Mouse (Mus musculus): Measurements from ENCODE around the gene Esyt1.
A peak's percentile ranks its signal among the peaks of the same experiment; 100 is the strongest.
"Not testable (repeated sequence)": the region's sequence is repeated elsewhere in the genome, so short reads cannot be mapped to it uniquely, and the experiment has no call there.

Esyt1 gene

DNA sequence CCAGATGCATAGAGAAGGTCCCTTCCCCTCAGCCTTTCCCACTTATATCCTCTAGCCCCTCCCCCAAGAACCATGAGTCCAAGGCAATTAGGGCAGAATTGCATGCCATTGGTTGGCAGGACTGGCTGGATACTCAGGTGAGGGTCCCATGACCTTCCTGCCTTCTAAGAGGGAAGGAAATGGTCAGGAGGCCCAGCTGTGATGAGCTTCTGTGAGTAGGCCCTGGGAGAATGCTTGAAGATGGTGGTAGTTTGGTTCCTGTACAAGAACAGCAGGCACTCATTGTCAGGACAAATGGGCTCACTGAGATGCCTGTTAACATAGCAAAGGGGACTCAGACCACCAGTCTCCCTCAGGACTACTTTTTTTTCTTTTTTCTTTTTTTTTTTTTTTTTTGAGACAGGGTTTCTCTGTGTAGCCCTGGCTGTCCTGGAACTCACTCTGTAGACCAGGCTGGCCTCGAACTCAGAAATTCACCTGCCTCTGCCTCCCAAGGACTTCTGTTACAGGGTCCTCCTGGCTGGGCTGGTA lies 12.7 kb upstream of the Esyt1 start:
- no peak for DNase-seq

- DNase-seq, result peak; percentile 92
These were observed 10.7 kb upstream of the Esyt1 start for GRCm38 (mm10) chr10:128536266-128536940.

DNA sequence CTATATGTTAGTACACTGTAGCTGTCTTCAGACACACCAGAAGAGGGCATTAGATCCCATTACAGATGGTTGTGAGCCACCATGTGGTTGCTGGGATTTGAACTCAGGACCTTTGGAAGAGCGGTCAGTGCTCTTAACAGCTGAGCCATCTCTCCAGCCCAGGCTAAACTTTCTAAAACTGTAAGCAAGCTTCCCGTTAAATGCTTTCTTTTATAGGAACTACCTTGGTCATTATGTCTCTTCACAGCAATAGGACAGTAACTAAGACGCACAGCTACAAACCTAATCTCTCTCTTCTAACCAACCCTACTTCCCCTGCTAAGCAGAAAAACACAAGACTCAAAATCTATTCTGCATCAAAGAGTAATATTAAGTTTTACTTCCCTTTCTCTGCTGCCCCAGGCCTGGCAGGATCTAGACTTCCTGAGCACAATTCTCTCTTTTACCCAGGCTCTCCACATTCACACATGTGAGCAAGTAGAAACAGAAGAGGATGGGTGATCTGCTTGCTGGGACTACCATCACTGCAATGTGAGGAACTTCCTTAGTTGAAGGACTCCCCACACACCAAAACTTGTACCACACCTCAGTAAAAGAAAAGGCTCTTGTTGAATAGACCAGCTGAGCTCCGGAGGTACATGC lies 10.1 kb upstream of the Esyt1 start:
- DNase-seq, result no peak

DNA sequence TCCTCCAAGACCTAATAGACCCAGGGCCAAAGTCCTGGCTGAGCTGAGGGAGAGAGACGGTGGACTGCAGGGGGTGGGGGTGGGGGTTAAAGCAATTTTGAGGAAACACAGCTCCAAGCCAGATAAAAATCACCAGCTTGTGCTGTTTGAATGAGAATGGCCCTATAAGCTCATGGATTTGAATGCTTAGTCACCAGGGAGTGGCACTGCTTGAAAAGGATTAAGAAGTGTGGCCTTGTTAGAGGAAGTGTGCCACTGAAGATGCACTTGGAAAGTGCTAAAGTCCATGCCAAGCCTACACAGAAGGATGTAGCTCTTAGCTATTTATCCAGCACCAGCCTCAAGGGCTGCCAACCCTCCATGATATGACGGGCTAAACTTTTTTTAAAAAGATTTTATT lies 9.5 kb upstream of the Esyt1 start:
- DNase-seq, result no peak

DNA sequence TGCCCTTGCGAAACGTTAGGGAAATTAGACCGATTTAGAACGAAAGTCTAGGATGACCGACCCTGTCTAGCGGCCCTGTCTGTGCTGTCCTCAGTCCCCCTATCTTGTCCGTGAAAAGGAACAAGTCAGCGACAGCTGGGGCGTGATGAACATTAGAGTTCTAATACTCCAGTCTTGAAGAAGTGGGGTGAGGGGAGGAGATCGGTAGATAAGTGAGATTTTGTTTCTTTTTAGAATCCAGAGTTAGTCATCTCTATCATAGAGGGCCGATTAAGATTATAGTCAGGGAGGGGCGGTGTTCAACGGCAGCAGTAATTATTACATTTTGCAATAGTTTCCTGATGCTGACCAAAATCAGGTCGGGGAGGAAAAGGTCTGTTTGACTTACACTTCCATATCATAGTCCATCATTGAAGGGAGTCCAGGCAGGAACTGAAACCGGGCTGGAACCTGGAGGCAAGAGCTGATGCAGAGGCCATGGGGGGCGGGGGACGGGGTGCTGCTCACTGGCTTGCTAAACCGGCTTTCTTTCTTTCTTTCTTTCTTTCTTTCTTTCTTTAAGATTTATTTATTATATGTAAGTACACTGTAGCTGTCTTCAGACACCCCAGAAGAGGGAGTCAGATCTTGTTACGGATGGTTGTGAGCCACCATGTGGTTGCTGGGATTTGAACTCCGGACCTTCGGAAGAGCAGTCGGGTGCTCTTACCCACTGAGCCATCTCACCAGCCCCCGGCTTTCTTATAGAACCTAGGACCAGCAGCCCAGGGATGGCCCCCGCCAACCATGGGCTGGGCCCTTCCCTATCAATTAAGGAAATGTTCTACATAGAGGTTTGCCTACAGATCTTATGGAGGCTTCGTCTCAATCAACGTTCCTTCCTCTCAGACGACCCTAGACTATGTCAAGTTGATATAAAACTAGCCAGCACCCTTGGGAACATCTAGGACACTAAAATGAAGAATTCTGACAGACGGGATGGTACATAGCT lies 990 bp upstream of the Esyt1 start:
- DNase-seq, result no peak

DNA sequence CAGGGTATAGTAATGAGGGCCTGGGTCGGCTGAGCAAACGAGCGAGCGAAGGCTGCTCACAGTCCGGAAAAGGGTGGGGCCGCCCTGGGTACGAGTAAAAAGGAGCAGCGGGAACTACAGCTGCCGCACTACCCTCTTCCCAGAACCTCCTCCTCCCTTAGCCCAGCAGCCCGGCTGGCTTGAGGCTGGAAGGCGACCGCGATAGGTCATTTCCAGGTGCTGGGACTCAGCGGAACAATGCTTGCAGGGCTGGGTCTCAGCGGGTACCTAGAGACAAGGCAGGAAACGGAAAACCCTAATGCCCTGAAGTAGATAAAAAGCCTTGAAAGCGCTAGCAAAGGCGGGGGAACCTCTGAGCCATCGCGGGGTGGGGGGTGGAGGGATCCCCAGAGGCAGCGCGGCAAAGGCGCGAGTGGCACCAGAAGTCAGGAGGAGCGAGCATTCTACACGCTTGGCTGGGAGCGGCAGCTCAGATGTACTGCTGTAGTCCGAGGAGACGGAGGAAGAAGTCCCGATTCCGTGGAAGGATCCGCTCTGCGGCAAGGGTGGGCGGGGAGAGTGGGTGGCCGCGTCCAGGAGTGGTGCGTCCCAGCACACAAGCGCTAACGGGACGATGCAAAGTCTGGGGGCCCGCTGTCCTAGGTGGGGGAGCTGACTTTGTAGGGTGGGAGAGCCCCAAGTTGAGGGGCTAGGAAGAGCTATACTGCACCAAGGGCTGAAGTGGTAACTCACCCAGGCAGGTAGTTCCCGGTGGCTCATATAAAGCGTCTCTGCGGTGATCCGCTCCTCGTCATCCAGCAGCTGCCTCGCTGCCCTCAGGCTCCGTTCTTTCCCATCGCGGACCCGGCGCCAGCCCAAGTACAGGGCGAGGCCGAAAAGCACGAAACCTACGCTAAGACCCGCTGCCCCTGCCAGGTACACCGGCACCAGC lies 674 bp downstream of the Esyt1 start:
- DNase-seq, result peak; percentile 67

DNA sequence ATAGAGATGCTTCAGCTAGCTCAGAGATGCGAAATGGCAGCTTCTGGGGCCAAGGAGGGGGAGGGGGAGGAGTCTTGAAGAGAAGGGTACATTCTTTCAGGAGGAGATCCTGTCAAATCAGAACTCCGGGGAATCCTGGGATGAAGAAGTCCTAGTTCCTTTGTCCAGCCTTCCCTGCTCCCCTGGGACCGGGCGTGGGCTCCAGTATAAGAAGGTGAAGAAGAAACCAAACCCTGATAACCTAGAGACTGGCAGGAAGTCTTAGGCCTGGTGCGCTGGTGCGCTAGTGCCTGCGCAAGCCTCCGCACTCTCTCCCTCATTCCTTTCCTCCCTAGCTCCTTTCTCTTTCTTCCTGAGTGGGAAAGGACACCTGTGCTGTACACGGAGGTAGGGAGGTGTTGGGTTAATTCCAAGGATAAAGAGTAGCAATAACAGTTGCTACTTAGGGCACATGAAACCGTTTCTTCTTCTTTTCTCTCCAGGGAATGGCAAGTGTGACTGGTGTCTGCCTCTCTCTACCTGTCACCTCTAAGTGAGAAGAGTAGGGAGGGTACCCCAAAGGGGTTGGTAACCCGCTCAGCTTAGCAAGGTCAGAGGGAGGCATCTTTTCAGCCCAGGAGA lies 1.4 kb downstream of the Esyt1 start:
- no peak for DNase-seq

- DNase-seq, result no peak
These were observed 3.3 kb downstream of the Esyt1 start for GRCm38 (mm10) chr10:128522351-128522750.

DNA sequence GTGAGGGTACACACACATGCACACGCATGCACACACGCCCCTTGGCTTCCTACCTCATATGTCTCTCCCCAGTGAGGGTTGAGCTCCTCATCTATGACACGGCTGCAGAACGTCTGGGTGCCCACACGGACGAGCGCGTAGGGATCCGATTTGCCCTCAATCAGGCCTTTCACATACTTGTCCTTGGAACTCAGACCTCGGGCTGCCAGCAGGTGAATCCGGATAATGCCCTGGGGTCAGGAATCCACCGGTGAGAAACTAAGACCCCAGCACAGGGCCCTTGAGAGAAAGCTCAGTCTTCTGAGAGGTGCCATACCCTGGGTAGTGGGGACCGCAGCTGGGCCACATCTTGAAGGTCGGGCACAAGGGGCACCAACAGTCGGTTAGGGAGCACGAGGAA lies 5.1 kb downstream of the Esyt1 start:
- no peak for DNase-seq

DNA sequence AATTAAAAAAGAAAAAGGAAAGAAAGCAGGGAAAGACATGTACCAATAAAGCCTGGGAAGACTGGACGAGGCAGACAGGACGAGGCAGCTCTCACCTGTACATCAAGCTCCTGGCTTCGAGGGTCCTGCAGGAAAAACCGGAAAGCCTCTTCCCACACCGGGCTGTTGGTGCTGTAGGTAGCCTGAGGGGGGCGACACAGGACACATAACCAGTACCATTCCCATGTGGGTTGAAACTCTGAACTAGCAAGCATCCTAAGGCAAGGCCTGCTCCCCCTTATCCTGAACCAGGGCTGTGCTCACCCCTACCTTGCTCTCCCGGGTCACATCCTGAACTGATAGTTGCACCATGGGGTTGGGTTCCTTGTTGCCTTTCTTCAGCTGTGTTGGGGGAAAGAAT lies 6.8 kb downstream of the Esyt1 start:
- DNase-seq, result peak; percentile 56

GRCm38 (mm10) chr10:128516677-128517076 lies 9.0 kb downstream of the Esyt1 start:
- no peak for DNase-seq

DNA sequence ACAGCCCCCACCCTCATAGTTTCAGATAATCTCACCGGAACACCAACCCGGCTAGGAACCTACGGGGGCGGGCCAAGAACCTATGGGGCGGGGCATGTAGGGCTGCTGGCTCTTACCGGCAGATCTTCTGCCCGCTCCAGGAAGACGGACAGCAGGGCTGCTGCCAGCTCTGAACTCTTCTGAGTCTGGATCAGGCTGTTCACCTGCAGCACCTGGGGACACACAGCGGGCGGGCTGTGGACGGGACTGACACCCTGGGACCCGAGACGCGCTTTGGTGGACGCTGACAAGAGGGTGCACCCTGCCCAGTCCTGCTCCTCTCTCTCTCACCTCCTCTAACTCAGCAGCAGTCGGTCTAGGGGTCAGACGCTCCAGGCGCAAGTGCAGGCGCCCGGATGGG lies 9.6 kb downstream of the Esyt1 start:
- no peak for DNase-seq

- no peak for DNase-seq
These were observed 10.6 kb downstream of the Esyt1 start for GRCm38 (mm10) chr10:128515044-128515443.

- no peak for DNase-seq
These were observed 13.9 kb downstream of the Esyt1 start for GRCm38 (mm10) chr10:128511761-128512160.

DNA sequence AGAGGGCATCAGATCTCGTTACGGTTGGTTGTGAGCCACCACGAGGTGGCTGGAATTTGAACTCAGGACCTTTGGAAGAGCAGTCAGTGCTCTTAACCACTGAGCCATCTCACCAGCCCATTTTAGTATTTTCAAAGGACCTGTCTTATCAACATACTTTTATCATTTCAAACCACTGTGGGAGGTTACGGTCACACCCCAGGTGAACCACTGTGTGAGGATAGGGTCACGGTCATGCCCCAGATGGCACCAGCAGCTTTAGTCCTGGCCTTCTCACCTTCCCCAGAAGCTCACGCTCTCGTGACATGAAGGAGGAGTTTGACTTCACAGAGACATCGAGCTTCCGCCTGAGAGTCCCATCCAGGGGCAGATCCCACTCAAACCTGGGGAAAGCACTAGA lies 14.5 kb downstream of the Esyt1 start:
- no peak for DNase-seq

DNA sequence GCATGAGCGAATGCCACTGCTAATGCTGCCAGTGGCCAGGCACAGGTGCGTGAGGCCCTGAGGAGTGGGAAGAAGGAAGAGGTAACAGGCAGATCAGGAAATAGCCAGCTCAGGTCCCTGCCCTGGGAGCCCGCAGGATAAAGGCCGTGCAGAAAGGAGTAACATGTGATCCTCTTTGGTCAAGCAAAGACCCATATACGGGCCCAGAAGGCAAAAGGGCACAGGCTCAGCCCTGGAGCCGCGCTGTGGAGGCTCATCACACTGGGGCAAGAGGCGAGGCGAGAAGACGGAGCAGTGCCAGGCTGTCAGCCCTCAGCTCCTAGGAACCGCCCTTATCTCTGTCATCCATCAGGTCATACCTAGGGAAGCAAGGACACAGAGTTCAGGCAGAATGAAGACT lies 15.4 kb downstream of the Esyt1 start:
- DNase-seq, result no peak

DNA sequence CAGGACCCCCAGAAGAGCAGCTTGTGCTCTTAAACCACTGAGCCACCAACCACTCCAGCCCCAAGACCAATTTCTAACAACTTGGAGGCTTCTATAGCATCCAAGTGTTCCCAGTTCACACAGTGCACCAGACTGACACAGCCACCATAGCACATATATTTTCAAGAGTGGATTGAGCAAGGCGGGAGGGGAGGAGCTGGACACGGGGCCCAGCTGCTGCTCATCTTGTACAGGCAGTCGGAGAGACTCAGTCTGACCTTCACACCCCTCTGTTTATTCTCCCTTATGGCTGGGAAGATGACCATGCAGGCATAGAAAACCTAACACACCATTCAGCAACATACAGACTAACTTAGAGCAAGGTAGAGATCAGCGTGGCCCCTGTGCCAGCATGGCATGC lies 15.8 kb downstream of the Esyt1 start:
- no peak for DNase-seq

- no peak for DNase-seq
These were observed 16.5 kb downstream of the Esyt1 start for GRCm38 (mm10) chr10:128509203-128509602.

GRCm38 (mm10) chr10:128508260-128508659 lies 17.4 kb downstream of the Esyt1 start:
- DNase-seq, result no peak

DNA sequence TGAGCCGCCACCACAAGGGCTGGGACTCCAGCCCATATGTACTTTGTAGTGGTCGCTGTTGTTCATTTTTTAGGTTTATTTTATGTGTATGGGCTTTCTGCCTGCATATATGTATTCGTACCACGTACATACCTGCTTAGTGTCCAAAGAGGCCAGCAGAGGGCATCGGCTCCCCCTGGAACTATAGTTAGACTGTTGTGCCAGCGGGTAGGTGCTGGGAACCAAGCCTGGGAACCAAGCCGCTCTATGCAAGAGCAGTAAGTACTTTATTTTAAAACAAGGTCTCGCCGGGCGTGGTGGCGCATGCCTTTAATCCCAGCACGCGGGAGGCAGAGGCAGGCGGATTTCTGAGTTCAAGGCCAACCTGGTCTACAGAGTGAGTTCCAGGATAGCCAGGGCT lies 19.7 kb downstream of the Esyt1 start:
- no peak for DNase-seq

- not testable (repeated sequence) for DNase-seq
These were observed 20.4 kb downstream of the Esyt1 start for GRCm38 (mm10) chr10:128505371-128505667.
